Mouse (Mus musculus): Measurements from ENCODE around the gene Gtpbp3. TPM values are rescaled to one million over a fixed set of nuclear protein-coding genes. Genes with fewer than 3 reads are reported as not detected.

Gtpbp3 gene
- total and polyA plus RNA-seq, 3 experiments: 17.4 to 26.7 (median 20.7) TPM

DNA sequence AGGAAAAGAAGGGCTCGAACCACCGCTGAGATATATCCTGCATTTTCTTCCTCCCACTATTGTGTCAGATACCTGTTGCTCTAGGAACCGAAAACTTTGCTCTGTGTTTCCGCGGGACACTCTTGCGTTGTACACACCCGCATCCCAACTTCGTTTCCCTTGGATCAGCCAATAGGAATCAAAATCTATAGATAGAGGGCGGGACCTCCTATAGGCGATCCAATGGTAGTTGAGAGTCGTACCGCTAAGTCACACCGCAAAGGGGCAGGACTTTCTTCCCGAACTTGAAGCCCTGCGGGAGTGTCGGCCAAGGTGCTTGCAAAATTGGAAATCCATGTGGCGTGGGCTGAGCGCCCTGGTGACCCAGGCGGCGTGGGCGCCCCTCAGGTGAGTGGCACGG, 551 bp downstream of the Gtpbp3 start (continued):
- no peak for TF ChIP-seq RAD21 (IDR thresholded peaks at IDR 0.05; ENCODE audit: low read depth, low read length)
- no peak for TF ChIP-seq MAFK (IDR thresholded peaks at IDR 0.05; ENCODE audit: insufficient replicate concordance, low read length)
- TF ChIP-seq CTCF (conservative IDR thresholded peaks at IDR 0.05 in 1 of 2, IDR thresholded peaks at IDR 0.05 in 1 of 2; ENCODE audit: low read depth in 2 of 2, low read length in 2 of 2): no peak
- no peak for TF ChIP-seq PAX5 (IDR thresholded peaks at IDR 0.05; ENCODE audit: low read length)
- peak; percentile 88 for TF ChIP-seq CHD2 (IDR thresholded peaks at IDR 0.05; ENCODE audit: low read length)
- no peak for TF ChIP-seq BHLHE40 (IDR thresholded peaks at IDR 0.05; ENCODE audit: low read depth, low read length)
- peak; percentile 88 for TF ChIP-seq MXI1 (IDR thresholded peaks at IDR 0.05; ENCODE audit: low read depth, low read length)
- TF ChIP-seq UBTF (IDR thresholded peaks at IDR 0.05; ENCODE audit: low read depth, low read length): no peak
- peak; percentile 79 for TF ChIP-seq TBP (conservative IDR thresholded peaks at IDR 0.05; ENCODE audit: low read depth, low read length)
- TF ChIP-seq NELFE (IDR thresholded peaks at IDR 0.05; ENCODE audit: low read depth, low read length): peak; percentile 44
- peak; percentile 64 for TF ChIP-seq POLR2A (IDR thresholded peaks at IDR 0.05; ENCODE audit: low read depth, low read length)
- peak; percentile 95 for TF ChIP-seq HCFC1 (IDR thresholded peaks at IDR 0.05; ENCODE audit: low read depth, low read length)
- TF ChIP-seq SIN3A (IDR thresholded peaks at IDR 0.05; ENCODE audit: low read length): peak; percentile 98
- TF ChIP-seq POLR2AphosphoS2 (IDR thresholded peaks at IDR 0.05; ENCODE audit: low read depth, low read length): no peak
- no peak for TF ChIP-seq RCOR1 (conservative IDR thresholded peaks at IDR 0.05; ENCODE audit: low read depth, low read length)
- peak; percentile 71; the same call in 1 of the 2 replicates for TF ChIP-seq MAZ (IDR thresholded peaks at IDR 0.05; ENCODE audit: low read depth, low read length)
- no peak for TF ChIP-seq JUND (conservative IDR thresholded peaks at IDR 0.05; ENCODE audit: low read depth, low read length)
- TF ChIP-seq NRF1 (IDR thresholded peaks at IDR 0.05; ENCODE audit: low read depth, low read length): no peak
- TF ChIP-seq SMC3 (IDR thresholded peaks at IDR 0.05; ENCODE audit: low read depth, low read length): no peak

DNA sequence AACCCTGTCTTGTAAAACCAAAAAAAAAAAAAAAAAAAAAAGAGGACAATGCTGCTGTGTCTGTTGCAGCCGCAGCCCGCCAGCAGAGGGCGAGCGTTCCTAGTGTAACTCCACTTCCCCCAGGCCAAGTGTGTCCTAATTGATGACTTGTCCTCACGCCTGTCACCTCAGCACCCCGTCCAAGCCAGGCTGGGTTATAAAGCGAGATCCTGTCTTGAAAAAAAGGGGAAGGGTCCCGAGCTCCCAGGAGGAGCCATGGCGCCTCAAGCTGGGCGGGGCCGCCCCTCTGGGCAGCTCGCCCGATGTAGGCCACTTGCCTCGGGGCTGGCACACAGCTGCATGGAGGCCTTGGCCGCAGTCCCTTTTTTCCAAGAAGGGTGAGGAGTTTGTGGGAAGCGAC, 7.1 kb downstream of the Gtpbp3 start:
- Histone ChIP-seq H3K4me3 (replicated peaks in 1 of 3; ENCODE audit: low read depth in 2 of 3, low read length in 2 of 3, poor library complexity in 1 of 3) (no peak overlapping the region), H3K27me3 (replicated peaks) (no peaks in the 10 kb centered on the region), H3K4me1 (ENCODE audit: control insufficient read depth in 1 of 2, insufficient read depth in 2 of 2) (peaks cover 0 to 17% of the 10 kb centered on the region in 2 experiments; a peak in 2 of 4 replicates), H3K9me3 (replicated peaks; ENCODE audit: low read length) (no peaks in the 10 kb centered on the region), H3K9ac (ENCODE audit: insufficient read depth, low read depth) (no peak overlapping the region), H3K4me2 (ENCODE audit: insufficient read depth, low read depth, poor library complexity, severe bottlenecking) (no peak overlapping the region), H3K27ac (ENCODE audit: insufficient read depth, low read depth) (no peak overlapping the region), H3K79me2 (replicated peaks; ENCODE audit: control insufficient read depth, extremely low read depth, insufficient read depth, poor library complexity, severe bottlenecking) (no peaks in the 10 kb centered on the region), H3K36me3 (replicated peaks in 1 of 2; ENCODE audit: control insufficient read depth in 1 of 2, insufficient read depth in 1 of 2, low read length in 1 of 2) (peaks cover 27 to 79% of the 10 kb centered on the region in 2 experiments)
- no peak for TF ChIP-seq IRF4 (IDR thresholded peaks at IDR 0.05; ENCODE audit: low read depth, low read length)
- TF ChIP-seq ZKSCAN1 (IDR thresholded peaks at IDR 0.05; ENCODE audit: borderline replicate concordance, low read depth, low read length): no peak
- no peak for TF ChIP-seq SIN3A (IDR thresholded peaks at IDR 0.05; ENCODE audit: low read length)
- TF ChIP-seq EP300 (IDR thresholded peaks at IDR 0.05; ENCODE audit: low read length): no peak
- TF ChIP-seq E2F4 (IDR thresholded peaks at IDR 0.05; ENCODE audit: insufficient replicate concordance, low read depth, low read length): no peak
- no peak for TF ChIP-seq MAX (IDR thresholded peaks at IDR 0.05; ENCODE audit: low read length)
- TF ChIP-seq ZMIZ1 (IDR thresholded peaks at IDR 0.05; ENCODE audit: low read depth, low read length): no peak
- TF ChIP-seq KAT2A (IDR thresholded peaks at IDR 0.05; ENCODE audit: insufficient replicate concordance, low read length): no peak
- TF ChIP-seq TBP (conservative IDR thresholded peaks at IDR 0.05; ENCODE audit: low read depth, low read length): no peak
- no peak for TF ChIP-seq POLR2AphosphoS2 (IDR thresholded peaks at IDR 0.05; ENCODE audit: low read depth, low read length)
- no peak for TF ChIP-seq HCFC1 (IDR thresholded peaks at IDR 0.05; ENCODE audit: low read depth, low read length)
- TF ChIP-seq ZNF384 (IDR thresholded peaks at IDR 0.05; ENCODE audit: low read depth, low read length): peak; percentile 96
- TF ChIP-seq POLR2A (IDR thresholded peaks at IDR 0.05; ENCODE audit: low read depth, low read length): no peak
- no peak for TF ChIP-seq MYC (IDR thresholded peaks at IDR 0.05; ENCODE audit: low read depth, low read length)
- TF ChIP-seq NELFE (IDR thresholded peaks at IDR 0.05; ENCODE audit: low read depth, low read length): no peak
- no peak for TF ChIP-seq ELF1 (IDR thresholded peaks at IDR 0.05; ENCODE audit: low read depth, low read length)
- TF ChIP-seq SMC3 (IDR thresholded peaks at IDR 0.05; ENCODE audit: low read depth, low read length): peak; percentile 85
- TF ChIP-seq NRF1 (IDR thresholded peaks at IDR 0.05; ENCODE audit: low read depth, low read length): no peak
- TF ChIP-seq CHD1 (IDR thresholded peaks at IDR 0.05; ENCODE audit: low read depth, low read length): no peak
- TF ChIP-seq BHLHE40 (IDR thresholded peaks at IDR 0.05; ENCODE audit: low read depth, low read length): no peak
- peak; percentile 30 to 81; a peak in 2 of 4 replicates for TF ChIP-seq CTCF (conservative IDR thresholded peaks at IDR 0.05 in 1 of 2, IDR thresholded peaks at IDR 0.05 in 1 of 2; ENCODE audit: low read depth in 2 of 2, low read length in 2 of 2)
- no peak for TF ChIP-seq USF1 (IDR thresholded peaks at IDR 0.05; ENCODE audit: low read depth, low read length)
- peak; percentile 4; the same call in 1 of the 2 replicates for TF ChIP-seq ZC3H11A (IDR thresholded peaks at IDR 0.05; ENCODE audit: low read depth, low read length)
- no peak for TF ChIP-seq MAZ (IDR thresholded peaks at IDR 0.05; ENCODE audit: low read depth, low read length)
- TF ChIP-seq JUN (IDR thresholded peaks at IDR 0.05; ENCODE audit: insufficient read depth, low read depth, low read length): no peak
- no peak for TF ChIP-seq USF2 (conservative IDR thresholded peaks at IDR 0.05; ENCODE audit: low read depth, low read length)
- no peak for TF ChIP-seq RCOR1 (conservative IDR thresholded peaks at IDR 0.05; ENCODE audit: low read depth, low read length)
- TF ChIP-seq RAD21 (IDR thresholded peaks at IDR 0.05; ENCODE audit: low read depth, low read length): peak; percentile 76
- no peak for TF ChIP-seq GABPA (IDR thresholded peaks at IDR 0.05; ENCODE audit: insufficient replicate concordance, low read depth, low read length)
- DNase-seq (ENCODE audit: extremely low read depth): peak; percentile 84
- dilution Hi-C loops (cut with MboI; ENCODE audit: extremely low pct_ligation_motif_present, extremely low pct_unique_long_range_greater_than_20kb, low sequenced_read_pairs) (no loop called here), in situ Hi-C loops (cut with MboI; ENCODE audit: low pct_ligation_motif_present, low pct_unique_long_range_greater_than_20kb, low sequenced_read_pairs) (no loop called here)
